Mouse (Mus musculus): Measurements from ENCODE around the gene 9530053A07Rik.
"Not testable (repeated sequence)": the region's sequence is repeated elsewhere in the genome, so short reads cannot be mapped to it uniquely, and the experiment has no call there.

9530053A07Rik gene

DNA sequence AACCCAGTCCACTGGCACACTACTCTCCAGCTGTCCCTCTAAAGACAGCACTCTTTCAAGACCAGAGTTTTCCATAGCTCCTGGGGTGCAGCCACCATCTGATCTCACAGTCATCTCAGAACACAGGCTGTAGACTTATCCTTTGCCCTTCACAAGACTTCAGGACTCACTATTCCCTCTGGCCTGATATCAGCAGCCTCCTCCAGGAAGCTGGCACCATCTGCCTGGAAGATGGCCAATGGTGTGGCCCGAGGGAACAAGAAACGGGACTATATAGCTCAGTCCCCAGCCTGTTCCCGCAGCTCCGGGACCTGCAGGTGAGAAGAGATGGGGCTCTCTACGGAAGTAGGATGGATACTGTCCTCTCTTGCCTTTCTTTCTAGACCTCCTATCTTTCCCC lies at the start of gene 9530053A07Rik:
TSS of gene 9530053A07Rik (plus strand) at position 301 of the 400 bp plus-strand sequence.
- DNase-seq (ENCODE audit: low read depth, low spot score), result no peak

DNA sequence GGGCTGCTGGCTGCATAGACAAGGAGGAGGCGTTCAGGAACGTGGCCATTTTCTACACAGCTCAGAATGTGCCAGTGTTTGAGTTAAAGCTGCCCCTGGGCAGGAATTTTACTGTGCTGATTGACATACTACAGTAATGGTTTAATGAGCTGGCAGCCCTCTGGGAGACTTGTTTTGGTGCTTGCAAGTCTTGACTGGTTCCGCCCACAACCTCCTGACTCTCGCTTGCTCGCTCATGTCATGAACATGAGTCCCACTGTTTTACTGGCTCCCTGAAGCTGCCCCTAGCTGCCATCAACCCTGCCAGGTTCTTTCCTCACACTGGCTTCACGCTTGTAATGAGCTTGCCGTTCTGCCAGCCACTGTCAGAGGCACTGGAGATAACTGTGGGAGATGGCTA lies 45.1 kb upstream of the 9530053A07Rik start:
- DNase-seq (ENCODE audit: low read depth, low spot score), result no peak

DNA sequence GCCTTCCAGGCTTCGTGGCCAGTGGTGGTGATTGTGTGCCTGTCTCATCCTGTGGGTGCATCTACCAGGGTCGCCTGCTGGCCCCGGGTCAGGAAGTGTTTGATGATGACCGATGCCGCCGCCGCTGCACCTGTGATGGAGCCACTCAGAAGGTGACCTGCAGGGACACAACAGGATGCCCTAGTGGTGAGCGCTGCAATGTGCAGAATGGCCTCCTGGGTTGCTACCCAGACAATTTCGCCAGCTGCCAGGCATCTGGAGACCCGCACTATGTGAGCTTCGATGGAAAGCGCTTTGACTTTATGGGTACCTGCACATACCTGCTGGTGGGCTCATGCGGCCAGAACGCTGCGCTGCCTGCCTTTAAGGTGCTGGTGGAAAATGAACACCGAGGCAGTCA lies 43.0 kb upstream of the 9530053A07Rik start:
- DNase-seq (ENCODE audit: low read depth, low spot score), result no peak

GRCm38 (mm10) chr7:28093541-28093940 lies 35.7 kb upstream of the 9530053A07Rik start:
- DNase-seq (ENCODE audit: low read depth, low spot score), result no peak

DNA sequence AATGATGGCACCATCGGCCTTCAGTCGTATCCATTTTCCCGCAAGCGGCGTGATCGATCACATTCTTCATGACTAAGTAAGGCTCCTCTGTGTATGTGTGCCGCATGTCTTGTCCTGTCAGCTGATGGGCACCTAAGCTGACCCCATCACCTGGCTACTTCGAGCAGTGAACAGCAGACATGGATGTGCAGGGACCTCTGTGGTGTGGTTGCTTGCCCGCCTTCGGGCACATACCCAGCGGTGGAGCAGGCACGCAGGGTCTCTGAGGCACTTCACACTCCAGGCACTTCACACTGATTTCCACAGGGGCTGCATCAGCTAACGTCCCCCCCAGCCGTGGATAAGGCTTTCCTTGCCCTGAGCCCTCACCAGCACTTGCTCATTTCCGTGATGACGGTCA lies 30.2 kb upstream of the 9530053A07Rik start:
- no peak for DNase-seq (ENCODE audit: low read depth, low spot score)

DNA sequence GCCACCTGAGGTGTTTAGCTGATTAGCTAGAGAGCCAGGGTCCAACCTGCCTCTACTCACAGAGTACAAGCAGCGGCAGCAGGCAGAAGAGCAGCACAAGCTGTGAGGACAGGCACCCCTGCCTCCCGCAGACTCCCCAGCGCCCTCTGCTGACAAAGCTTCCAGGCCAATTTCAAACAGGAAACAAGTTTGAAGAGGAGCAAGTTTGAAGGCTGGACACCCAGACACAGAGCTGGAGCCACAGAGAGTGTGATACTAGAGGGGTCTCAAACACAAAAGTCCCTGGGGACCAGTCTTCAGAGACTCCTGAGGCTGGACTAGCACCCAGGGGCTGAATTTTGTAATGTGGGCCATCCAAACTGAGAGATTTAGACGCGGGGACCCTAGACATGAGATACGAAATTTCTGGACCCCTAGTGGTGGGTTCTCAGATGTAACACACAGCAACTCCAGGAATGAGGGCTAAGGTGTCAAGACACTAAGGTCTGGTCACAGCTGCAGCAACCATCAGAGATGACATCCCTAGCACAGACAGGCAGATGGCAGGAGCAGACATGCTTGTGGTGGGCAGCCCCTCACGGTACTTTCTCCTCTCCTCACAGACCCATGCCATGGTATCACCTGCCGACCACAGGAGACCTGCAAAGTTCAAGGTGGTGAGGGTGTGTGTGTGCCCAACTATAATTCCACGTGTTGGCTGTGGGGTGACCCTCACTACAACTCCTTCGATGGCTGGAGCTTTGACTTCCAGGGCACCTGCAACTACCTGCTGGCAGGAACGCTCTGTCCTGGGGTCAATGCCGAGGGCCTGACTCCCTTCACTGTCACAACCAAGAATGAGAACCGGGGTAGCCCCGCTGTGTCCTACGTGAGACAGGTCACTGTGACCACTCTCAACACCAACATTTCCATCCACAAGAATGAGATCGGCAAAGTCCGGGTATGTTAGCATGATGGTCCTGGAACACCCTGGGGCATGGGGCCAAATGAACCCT lies 28.4 kb upstream of the 9530053A07Rik start:
- DNase-seq (ENCODE audit: low read depth, low spot score), result no peak

- DNase-seq (ENCODE audit: low read depth, low spot score), result not testable (repeated sequence)
Measured at GRCm38 (mm10) chr7:28102936-28103335, 26.3 kb upstream of the 9530053A07Rik start.

GRCm38 (mm10) chr7:28104670-28105069 lies 24.6 kb upstream of the 9530053A07Rik start:
- DNase-seq (ENCODE audit: low read depth, low spot score), result no peak

- no peak for DNase-seq (ENCODE audit: low read depth, low spot score)
Measured at GRCm38 (mm10) chr7:28106241-28106640, 23.0 kb upstream of the 9530053A07Rik start.

DNA sequence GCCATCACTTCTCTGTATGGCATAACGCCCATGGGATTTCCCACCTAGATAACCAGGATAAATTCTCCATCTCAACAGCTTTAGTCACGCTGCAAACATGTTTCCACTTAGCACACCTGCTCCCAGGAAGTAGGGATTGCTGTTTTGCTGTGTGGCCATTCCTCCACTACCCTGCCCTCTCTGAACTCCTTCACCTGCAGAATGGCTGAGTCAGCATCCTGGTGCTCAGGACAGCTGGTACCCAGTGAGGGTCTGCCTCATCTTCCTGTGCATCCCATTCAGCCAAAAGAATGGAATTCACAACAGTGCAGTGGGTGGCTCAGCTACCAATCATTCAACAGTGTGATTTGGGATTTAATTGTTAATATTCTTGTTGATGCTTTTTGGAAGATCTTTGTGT lies 14.6 kb upstream of the 9530053A07Rik start:
- DNase-seq (ENCODE audit: low read depth, low spot score), result no peak

- no peak for DNase-seq (ENCODE audit: low read depth, low spot score)
Measured at GRCm38 (mm10) chr7:28137613-28138012, 8.3 kb downstream of the 9530053A07Rik start.

DNA sequence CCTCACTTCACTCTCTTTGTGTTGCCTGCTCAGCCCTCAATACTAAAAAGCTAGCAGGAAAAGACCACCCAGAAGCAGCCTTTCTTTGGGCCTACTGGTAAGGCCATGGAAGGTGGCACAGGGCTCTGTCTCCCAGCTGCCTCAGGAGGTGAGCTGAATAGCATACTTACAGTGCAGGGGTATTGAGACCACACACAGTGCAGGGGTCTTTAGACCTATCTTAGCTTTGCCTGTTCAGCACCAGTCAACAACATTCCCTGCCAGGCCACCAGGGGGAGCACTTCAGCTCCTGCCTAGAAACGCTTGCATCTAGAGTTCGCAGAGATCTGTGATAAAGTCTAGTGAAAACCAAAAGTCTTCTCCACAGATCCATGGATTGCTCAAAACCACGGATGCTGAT lies 19.0 kb downstream of the 9530053A07Rik start:
- peak; percentile 26 for DNase-seq (ENCODE audit: low read depth, low spot score)

DNA sequence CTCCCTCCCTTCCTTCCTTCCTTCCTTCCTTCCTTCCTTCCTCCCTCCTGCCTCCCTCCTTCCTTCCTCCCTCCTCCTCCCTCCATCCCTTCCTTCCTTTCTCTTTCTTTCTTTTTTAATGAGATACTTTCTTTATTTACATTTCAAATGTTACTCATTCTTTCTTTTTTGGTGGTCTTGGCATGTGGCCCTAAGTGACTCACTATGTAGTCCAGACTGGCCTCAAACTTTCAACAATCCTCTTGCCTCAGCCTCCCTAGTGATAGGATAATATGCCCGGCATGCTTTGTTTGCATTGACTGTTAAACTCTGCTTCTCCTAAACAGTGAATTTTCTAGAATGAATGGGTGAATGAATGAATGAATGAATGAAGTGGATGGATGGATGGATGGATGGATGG lies 20.6 kb downstream of the 9530053A07Rik start:
- no peak for DNase-seq (ENCODE audit: low read depth, low spot score)

DNA sequence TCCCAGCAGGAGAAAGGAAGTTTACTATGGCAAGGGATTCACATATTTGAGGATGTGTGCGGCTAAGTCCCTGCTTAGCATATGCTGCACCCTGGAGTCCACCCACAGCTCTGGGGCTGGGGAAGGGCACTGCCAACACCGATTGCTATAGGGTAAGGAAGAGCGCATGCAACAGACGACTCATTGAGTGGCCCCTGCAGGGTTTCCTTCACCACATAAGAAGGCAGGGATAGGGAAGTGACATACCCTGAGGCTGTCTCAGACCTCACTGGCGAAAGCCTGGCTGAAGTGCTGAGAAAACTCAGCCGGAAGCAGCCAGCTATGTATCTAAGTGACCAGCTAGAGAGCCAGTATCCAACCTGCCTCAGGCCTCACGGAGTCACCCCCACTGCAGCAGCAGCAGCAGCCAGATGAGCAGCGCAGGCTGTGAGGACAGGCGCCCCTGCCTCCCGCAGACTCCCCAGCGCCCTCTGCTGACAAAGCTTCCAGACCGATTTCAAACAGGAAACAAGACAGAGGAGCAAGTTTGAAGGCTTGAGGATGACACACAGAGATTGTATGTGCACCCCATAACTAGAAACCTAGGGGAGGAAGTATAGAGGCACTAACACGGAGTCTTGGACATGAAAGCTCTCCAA lies 22.4 kb downstream of the 9530053A07Rik start:
- no peak for DNase-seq (ENCODE audit: low read depth, low spot score)

GRCm38 (mm10) chr7:28153595-28153994 lies 24.3 kb downstream of the 9530053A07Rik start:
- not testable (repeated sequence) for DNase-seq (ENCODE audit: low read depth, low spot score)

- no peak for DNase-seq (ENCODE audit: low read depth, low spot score)
Measured at GRCm38 (mm10) chr7:28159292-28159691, 30.0 kb downstream of the 9530053A07Rik start.

- DNase-seq (ENCODE audit: low read depth, low spot score), result no peak
Measured at GRCm38 (mm10) chr7:28159893-28160292, 30.6 kb downstream of the 9530053A07Rik start.

- DNase-seq (ENCODE audit: low read depth, low spot score), result no peak
Measured at GRCm38 (mm10) chr7:28161163-28161749, 32.0 kb downstream of the 9530053A07Rik start.

DNA sequence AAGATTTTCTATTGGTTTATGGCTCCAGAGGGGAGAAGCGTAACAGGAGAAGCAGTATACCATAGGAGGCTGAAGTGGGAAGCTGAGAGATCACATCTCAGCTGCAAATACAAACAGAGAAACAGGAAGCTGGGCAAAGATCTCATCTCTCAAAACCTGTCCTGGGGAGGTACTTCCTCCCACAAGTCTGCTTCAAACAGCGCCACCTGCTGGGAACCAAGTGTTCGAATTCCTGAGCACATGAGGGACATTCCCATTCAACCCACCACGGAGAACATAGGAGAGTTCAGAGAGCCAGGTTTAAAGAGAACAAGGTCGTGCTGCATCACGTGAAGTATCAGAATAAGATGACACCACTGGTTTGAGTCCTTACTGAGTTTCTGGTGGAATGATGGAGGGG lies 36.1 kb downstream of the 9530053A07Rik start:
- no peak for DNase-seq (ENCODE audit: low read depth, low spot score)

GRCm38 (mm10) chr7:28168320-28169115 lies 39.3 kb downstream of the 9530053A07Rik start:
- peak; percentile 64 for DNase-seq (ENCODE audit: low read depth, low spot score)
